ENCODE assay signal across 8 mouse cellular contexts in genomic region chr7:44474419-44474818, GRCm38 (mm10). TPM values are rescaled to one million over a fixed set of nuclear protein-coding genes. Genes with fewer than 3 reads are reported as not detected.
DNase-seq lines count a peak whose midpoint lies in the region; ATAC-seq and TF ChIP-seq lines count a peak whose summit lies in the region.

No protein-coding gene starts in this region.

- no peak overlapping the region for H3K4me3 ChIP-seq in hindbrain, embryonic 16.5 days (ENCODE audit: low read length)
- no peak overlapping the region for H3K4me3 ChIP-seq in midbrain, embryonic 11.5 days (ENCODE audit: low read depth, low read length)
- no peak overlapping the region for H3K4me3 ChIP-seq in stomach, postnatal 0 days (ENCODE audit: low read depth, low read length)

- H3K4me1 ChIP-seq in hindbrain, embryonic 16.5 days (ENCODE audit: control insufficient read depth, insufficient read depth, low read depth, low read length) = peaks cover 22% of the 10 kb centered on the region
- peaks cover 9% of the 10 kb centered on the region for H3K4me1 ChIP-seq in midbrain, embryonic 11.5 days (ENCODE audit: control insufficient read depth, insufficient read depth, low read length)
- no peaks in the 10 kb centered on the region for H3K4me1 ChIP-seq in stomach, postnatal 0 days (replicated peaks; ENCODE audit: control insufficient read depth, insufficient read depth)

- H3K27me3 ChIP-seq in hindbrain, embryonic 16.5 days (replicated peaks; ENCODE audit: control insufficient read depth, insufficient read depth, low read length) = peaks cover 1% of the 10 kb centered on the region; the same call in 1 of the 2 replicates
- H3K27me3 ChIP-seq in midbrain, embryonic 11.5 days (ENCODE audit: control insufficient read depth, insufficient read depth, low read length) = no peaks in the 10 kb centered on the region; the same call in 1 of the 2 replicates
- no peaks in the 10 kb centered on the region for H3K27me3 ChIP-seq in stomach, postnatal 0 days (ENCODE audit: control insufficient read depth, insufficient read depth, low read length)

- DNase-seq in thymus, postnatal 4 days = peak; percentile 9
- DNase-seq in thymus, postnatal 0 days (ENCODE audit: low spot score) = no peak
- DNase-seq in gastrocnemius, postnatal 25 days = peak; percentile 78
- DNase-seq in midbrain, embryonic 11.5 days (ENCODE audit: low spot score, missing footprints) = peak; percentile 86
- DNase-seq in stomach, postnatal 0 days (ENCODE audit: low spot score) = peak; percentile 47
- no peak for DNase-seq in spleen, postnatal 36 days (ENCODE audit: low spot score in 2 of 2)
- DNase-seq in urinary bladder, postnatal 10 days (ENCODE audit: low spot score) = no peak

- H3K9ac ChIP-seq in hindbrain, embryonic 16.5 days (ENCODE audit: low read depth, low read length) = no peak overlapping the region
- H3K9ac ChIP-seq in midbrain, embryonic 11.5 days (ENCODE audit: low read length) = peak overlapping the region; percentile 44
- H3K9ac ChIP-seq in stomach, postnatal 0 days (ENCODE audit: low read length) = no peak overlapping the region

- H3K9me3 ChIP-seq in hindbrain, embryonic 16.5 days (ENCODE audit: control insufficient read depth, low read length) = no peaks in the 10 kb centered on the region
- H3K9me3 ChIP-seq in midbrain, embryonic 11.5 days (ENCODE audit: control insufficient read depth, low read length) = no peaks in the 10 kb centered on the region
- H3K9me3 ChIP-seq in stomach, postnatal 0 days (ENCODE audit: control insufficient read depth, low read length) = no peaks in the 10 kb centered on the region

- no peak overlapping the region for H3K4me2 ChIP-seq in hindbrain, embryonic 16.5 days (ENCODE audit: low read length)
- H3K4me2 ChIP-seq in midbrain, embryonic 11.5 days = no peak overlapping the region
- no peak overlapping the region for H3K4me2 ChIP-seq in stomach, postnatal 0 days (replicated peaks; ENCODE audit: low read depth)

- H3K36me3 ChIP-seq in hindbrain, embryonic 16.5 days (ENCODE audit: control insufficient read depth, insufficient read depth, low read length) = no peaks in the 10 kb centered on the region
- H3K36me3 ChIP-seq in midbrain, embryonic 11.5 days (ENCODE audit: control insufficient read depth, insufficient read depth, low read length) = no peaks in the 10 kb centered on the region
- no peaks in the 10 kb centered on the region for H3K36me3 ChIP-seq in stomach, postnatal 0 days (ENCODE audit: control insufficient read depth, insufficient read depth, low read length)

- peak overlapping the region; percentile 67 for H3K27ac ChIP-seq in hindbrain, embryonic 16.5 days (ENCODE audit: low read depth, low read length)
- peak overlapping the region; percentile 5; the same call in 1 of the 2 replicates for H3K27ac ChIP-seq in midbrain, embryonic 11.5 days (ENCODE audit: low read depth, low read length)
- H3K27ac ChIP-seq in stomach, postnatal 0 days (replicated peaks) = no peak overlapping the region

- peak; percentile 79 for ATAC-seq in hindbrain, embryonic 16.5 days
- peak; percentile 77 for ATAC-seq in midbrain, embryonic 11.5 days (ENCODE audit: low FRiP score)
- ATAC-seq in stomach, postnatal 0 days (ENCODE audit: low FRiP score, low TSS enrichment) = peak; percentile 45; the same call in 1 of the 2 replicates

- TF ChIP-seq EP300 in stomach, postnatal 0 days (optimal IDR thresholded peaks at IDR 0.05) = no peak

- TF ChIP-seq CTCF in stomach, postnatal 0 days (IDR thresholded peaks at IDR 0.05; ENCODE audit: low read depth) = no peak

- 8% methylated on average over 4 of the region's 4 CpGs for WGBS in hindbrain, embryonic 16.5 days
- WGBS in midbrain, embryonic 11.5 days = 34% methylated on average over 4 of the region's 4 CpGs
- WGBS in stomach, postnatal 0 days = 41% methylated on average over 4 of the region's 4 CpGs

RNA-seq across cellular contexts. Expression of gene Josd2, which starts 6.6 kb away (rescaled TPM):
- 30.6 and 37.4 TPM in 2 replicates for polyA plus RNA-seq in thymus, postnatal 0 days (2015; fragmentation: Nextera tagmentation; extraction: Ambion mirVana)
- 10 to 100 TPM; 62.8 to 69.1 TPM for total RNA-seq in gastrocnemius, postnatal 25 days (2021)
- polyA plus RNA-seq in hindbrain, embryonic 16.5 days (2015; fragmentation: Nextera tagmentation; extraction: Ambion mirVana) = 42.5 and 46.2 TPM in 2 replicates
- polyA plus RNA-seq in midbrain, embryonic 11.5 days (2014; fragmentation: Nextera tagmentation; extraction: Ambion mirVana) = 49.4 and 55.8 TPM in 2 replicates
- 32.8 and 33.7 TPM in 2 replicates for polyA plus RNA-seq in stomach, postnatal 0 days (2015; fragmentation: Nextera tagmentation; extraction: Ambion mirVana)

RNA-seq across cellular contexts. Expression of gene Aspdh, which starts 9.2 kb away (rescaled TPM):
- polyA plus RNA-seq in thymus, postnatal 0 days (2015; fragmentation: Nextera tagmentation; extraction: Ambion mirVana) = not detected in 2 replicates
- not detected for total RNA-seq in gastrocnemius, postnatal 25 days (2021)
- polyA plus RNA-seq in hindbrain, embryonic 16.5 days (2015; fragmentation: Nextera tagmentation; extraction: Ambion mirVana) = 3.1 and 3.9 TPM in 2 replicates
- polyA plus RNA-seq in midbrain, embryonic 11.5 days (2014; fragmentation: Nextera tagmentation; extraction: Ambion mirVana) = 1.8 and 2.9 TPM in 2 replicates
- polyA plus RNA-seq in stomach, postnatal 0 days (2015; fragmentation: Nextera tagmentation; extraction: Ambion mirVana) = 0.12 and 0.21 TPM in 2 replicates

RNA-seq across cellular contexts. Expression of gene Emc10, which starts 21.9 kb away (rescaled TPM):
- polyA plus RNA-seq in thymus, postnatal 0 days (2015; fragmentation: Nextera tagmentation; extraction: Ambion mirVana) = 83.8 and 85.5 TPM in 2 replicates
- total RNA-seq in gastrocnemius, postnatal 25 days (2021) = 10 to 100 TPM; 41.4 to 53.2 TPM
- polyA plus RNA-seq in hindbrain, embryonic 16.5 days (2015; fragmentation: Nextera tagmentation; extraction: Ambion mirVana) = 145 and 150 TPM in 2 replicates
- 91.8 and 99.3 TPM in 2 replicates for polyA plus RNA-seq in midbrain, embryonic 11.5 days (2014; fragmentation: Nextera tagmentation; extraction: Ambion mirVana)
- 60.7 and 65.5 TPM in 2 replicates for polyA plus RNA-seq in stomach, postnatal 0 days (2015; fragmentation: Nextera tagmentation; extraction: Ambion mirVana)

RNA-seq across cellular contexts. Expression of gene Fam71e1, which starts 22.0 kb away (rescaled TPM):
- 9.5 and 13.4 TPM in 2 replicates for polyA plus RNA-seq in thymus, postnatal 0 days (2015; fragmentation: Nextera tagmentation; extraction: Ambion mirVana)
- 1 to 10 TPM; 2.5 to 2.9 TPM for total RNA-seq in gastrocnemius, postnatal 25 days (2021)
- 20.4 and 23.7 TPM in 2 replicates for polyA plus RNA-seq in hindbrain, embryonic 16.5 days (2015; fragmentation: Nextera tagmentation; extraction: Ambion mirVana)
- 14.7 and 17.1 TPM in 2 replicates for polyA plus RNA-seq in midbrain, embryonic 11.5 days (2014; fragmentation: Nextera tagmentation; extraction: Ambion mirVana)
- polyA plus RNA-seq in stomach, postnatal 0 days (2015; fragmentation: Nextera tagmentation; extraction: Ambion mirVana) = 5.9 and 8.3 TPM in 2 replicates

RNA-seq across cellular contexts. Expression of gene Lrrc4b, which starts 45.6 kb away (rescaled TPM):
- polyA plus RNA-seq in thymus, postnatal 0 days (2015; fragmentation: Nextera tagmentation; extraction: Ambion mirVana) = 0.05 TPM in 1 of 2 replicates, not detected in the other
- total RNA-seq in gastrocnemius, postnatal 25 days (2021) = under 1 TPM; 0.24 to 0.43 TPM
- 12.4 and 12.6 TPM in 2 replicates for polyA plus RNA-seq in hindbrain, embryonic 16.5 days (2015; fragmentation: Nextera tagmentation; extraction: Ambion mirVana)
- polyA plus RNA-seq in midbrain, embryonic 11.5 days (2014; fragmentation: Nextera tagmentation; extraction: Ambion mirVana) = 9.2 and 10.3 TPM in 2 replicates
- polyA plus RNA-seq in stomach, postnatal 0 days (2015; fragmentation: Nextera tagmentation; extraction: Ambion mirVana) = 0.36 and 0.52 TPM in 2 replicates

Comparison
In these comparisons a context has a peak if more than half of its experiments do, and no peak if none do; other contexts are left out.
1. DNase-seq: peak in thymus, postnatal 4 days (single experiment), gastrocnemius, postnatal 25 days (single experiment), midbrain, embryonic 11.5 days (single experiment) and stomach, postnatal 0 days (single experiment); none in thymus, postnatal 0 days (single experiment), spleen, postnatal 36 days (0 of 2) and urinary bladder, postnatal 10 days (single experiment).
2. Peak in every context shown above with its lines, with median percentiles within 50 percentile points of each other: ATAC-seq.